Mouse (Mus musculus) lung, postnatal 0 days (tissue): Measurements from ENCODE around the gene Serpina5.

Experiments used
- CTCF ChIP-seq: IDR thresholded peaks from 2 replicates; pipeline ENCODE4 v1.5.1; 2016; ENCODE audit warnings: antibody characterized with exemption, mild to moderate bottlenecking
- EP300 ChIP-seq: IDR thresholded peaks from 2 replicates; pipeline ENCODE4 v1.6.1; 2016; ENCODE audit warnings: antibody characterized with exemption, mild to moderate bottlenecking, control low read depth

- TF ChIP-seq CTCF (no peak), EP300 (no peak)
These were observed 29.2 kb upstream of the Serpina5 start for GRCm38 (mm10) chr12:104071708-104072107.
